Mouse (Mus musculus) thymus, postnatal 4 days (tissue): ENCODE results near the gene Cnn3.

ENCODE experiments used
- DNase-seq: peaks from one replicate; pipeline ENCODE4 v3.0.0; 2021

The Cnn3 gene

DNA sequence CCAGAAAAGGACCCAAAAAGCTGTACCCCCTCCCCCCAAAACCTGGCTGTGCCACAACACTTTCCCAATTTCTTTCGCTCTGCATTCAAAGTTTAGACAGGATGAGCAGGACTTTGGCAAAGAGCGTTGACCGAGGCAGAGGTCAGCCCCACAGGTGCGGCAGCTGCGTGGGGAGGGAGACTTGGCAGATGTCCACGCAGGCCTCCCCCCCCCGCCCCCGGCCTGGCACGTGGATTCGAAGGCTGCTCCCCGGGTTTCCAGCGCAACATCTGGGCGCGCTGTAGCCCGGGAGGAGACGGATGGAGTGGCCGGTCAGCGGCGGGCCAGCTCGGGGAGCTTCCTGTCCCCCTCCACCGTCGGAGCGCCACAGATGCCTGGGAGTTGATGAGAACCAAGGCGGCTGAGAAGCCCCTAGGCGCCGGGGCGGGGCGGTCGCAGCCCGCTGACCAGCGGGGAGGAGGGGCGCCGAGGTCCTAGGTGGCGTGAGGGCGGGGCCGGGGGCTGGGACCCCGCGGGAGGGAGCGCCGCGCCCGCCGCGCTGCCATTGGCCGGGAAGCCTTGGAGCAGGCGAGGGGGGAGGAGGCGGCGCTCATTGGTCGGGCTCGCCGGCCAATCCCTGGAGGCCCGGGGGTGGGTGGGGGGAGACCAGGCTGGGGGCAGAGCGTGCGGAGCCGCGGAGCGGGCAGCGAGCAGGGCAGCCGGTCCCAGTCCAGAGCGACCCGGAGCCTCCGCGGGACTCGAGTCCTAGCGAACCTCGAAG, at the start of gene Cnn3:
Cnn3 (plus strand) TSS at position 637 of the 760 bp plus-strand sequence.
- DNase-seq, result peak; percentile 89

DNA sequence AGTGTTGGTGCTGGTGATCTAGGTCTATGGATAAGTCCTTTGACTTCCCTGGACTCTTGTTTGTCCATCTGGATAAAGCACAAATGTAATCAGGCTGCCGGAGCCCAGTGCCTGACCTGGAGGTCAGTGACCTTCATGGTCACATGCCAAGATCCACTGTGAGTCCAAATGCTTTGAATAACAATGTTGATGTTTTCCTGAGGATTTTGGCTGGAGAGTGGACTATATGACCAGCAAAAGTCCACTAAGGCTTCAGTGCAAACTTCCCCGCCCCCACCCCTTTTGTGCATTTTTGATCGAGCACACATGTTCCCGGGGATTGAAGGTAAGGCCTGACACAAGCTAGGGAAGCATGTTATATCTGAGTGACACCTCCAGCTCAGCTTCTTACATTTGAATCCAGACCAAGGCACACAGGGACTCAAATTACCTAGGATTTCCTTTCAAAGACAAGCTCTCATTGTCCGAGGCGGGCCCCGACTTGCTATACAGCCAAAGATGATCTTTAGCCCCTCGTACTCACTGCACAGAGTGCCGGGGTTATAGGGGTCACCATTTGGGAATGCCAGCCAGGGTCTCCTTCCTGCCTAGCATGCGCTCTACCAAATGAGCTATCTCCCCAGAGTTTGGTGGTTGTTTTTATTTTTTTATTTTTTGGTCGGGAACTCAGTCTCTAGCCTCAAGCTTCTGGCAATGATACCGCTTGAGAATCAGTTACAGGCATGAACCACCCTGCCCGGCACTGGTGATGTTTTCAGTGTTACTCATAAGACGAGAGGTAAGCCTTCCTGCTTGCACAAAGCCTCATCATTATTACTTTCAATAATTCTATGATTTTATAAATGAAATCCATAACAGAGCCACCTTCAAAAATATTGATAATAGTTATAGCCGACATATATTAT, 47.3 kb upstream of the Cnn3 start:
- no peak for DNase-seq

DNA sequence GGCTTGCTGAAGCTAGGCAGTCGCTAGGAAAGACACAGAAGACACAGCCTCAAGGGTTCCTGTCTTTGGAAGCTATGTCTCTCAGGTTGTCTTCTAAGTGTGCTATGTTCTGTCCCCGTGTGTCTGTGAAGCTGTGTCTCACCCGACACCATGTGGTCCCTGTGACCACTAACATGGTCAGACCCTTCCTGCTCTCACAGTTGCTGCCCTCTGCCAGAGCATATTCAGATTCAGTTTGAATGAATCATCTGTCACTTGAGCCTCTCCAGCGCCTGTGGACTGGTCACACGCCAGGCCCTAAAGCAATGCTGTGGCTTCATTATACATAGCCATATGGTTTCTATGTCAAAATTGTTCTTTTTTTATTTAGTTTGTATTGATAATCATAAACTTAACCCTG, 46.6 kb upstream of the Cnn3 start:
- no peak for DNase-seq

DNA sequence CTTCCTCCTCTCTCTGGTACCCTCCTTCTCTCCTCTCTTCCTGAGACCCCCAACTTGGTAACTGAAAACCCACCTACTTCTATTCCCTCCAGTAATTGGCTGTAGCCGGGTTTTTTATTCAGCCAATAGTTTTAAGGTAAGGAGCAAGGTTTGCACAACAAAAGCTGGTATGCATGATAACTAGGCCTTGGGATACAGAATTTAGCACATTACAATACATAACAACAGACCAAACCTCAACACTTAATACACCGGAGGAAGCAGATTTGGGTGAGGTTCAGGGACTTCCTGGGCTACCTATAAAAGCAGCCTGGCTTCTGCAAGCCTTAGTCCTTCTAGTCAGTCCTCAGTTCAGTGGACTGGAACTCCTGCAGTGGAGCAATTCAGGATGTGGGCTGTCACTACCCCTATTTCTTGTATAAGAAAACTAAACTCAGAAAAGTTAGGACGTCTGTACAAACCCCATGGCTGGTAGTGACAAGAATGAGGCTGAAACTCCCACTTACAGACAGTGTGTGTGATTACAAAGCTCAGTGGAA, 38.8 kb upstream of the Cnn3 start:
- DNase-seq, result no peak

DNA sequence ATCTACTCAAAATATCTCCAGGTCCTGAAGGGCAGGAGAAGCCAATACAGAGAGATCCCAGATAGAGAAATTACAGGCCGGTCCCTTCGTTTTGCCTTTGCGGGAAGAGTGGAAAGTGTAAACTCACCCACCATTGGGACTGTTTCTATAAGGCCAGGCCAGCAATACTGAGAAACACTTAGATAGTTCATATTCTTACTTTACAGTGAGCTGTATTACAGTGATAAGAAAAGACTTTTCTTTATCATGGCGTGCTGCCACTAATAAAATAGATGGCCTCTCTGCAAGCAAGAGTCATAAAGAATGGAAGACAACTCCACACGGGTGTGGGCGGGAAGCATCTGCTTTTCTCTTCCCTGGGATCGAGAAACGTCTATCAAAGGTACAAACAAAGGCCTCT, 36.9 kb upstream of the Cnn3 start:
- no peak for DNase-seq

DNA sequence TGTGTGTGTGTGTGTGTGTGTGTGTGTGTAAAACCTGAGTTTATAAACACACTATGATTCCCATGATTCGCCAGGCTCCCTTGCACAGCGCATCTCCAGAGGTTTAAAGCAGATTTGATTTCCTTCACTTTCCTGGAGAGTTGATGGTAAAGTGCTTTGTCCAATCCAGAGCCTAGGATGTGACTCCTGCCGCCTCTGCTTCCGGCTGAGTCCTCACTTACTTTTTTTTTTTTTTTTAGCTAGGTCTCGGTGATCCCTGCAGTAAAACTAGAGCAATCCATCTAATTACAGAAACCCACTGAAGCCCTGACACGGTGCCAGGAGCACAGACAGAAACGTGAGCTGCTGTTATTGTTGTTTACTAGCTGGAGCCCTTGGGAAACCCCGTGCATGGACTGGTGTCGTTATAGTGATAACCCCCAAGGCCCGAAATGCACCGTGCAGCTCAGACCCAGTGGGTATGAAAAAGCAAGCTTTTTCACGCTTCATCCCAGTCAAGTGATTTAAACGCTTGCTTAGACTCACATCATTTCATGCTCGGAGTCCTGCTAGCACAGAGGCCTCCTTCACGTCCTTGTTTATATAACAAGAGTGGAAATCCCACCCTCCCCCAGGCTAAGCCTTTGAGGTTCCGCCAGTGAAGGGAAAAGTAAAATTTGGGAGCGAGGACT, 36.3 kb upstream of the Cnn3 start:
- DNase-seq, result no peak

DNA sequence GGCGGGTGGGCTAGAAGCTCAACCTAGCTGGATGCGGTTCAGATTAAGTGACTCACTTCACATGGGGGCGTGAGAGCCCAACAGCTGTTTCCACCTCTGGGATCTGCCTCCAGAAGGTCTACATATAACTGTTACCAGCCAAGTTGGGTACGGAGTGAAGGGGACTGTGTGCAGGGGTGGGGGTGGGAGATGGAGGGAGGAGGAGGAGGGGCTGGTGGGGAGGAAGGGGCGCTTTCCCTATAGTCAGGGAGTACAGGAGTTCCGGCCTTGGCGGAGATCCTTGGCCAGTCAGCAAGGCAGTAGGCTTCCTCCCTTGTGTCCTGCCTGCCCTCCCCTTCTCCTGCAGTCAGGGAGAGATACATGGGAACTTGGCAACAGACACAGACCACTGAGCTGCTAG, 35.6 kb upstream of the Cnn3 start:
- no peak for DNase-seq

DNA sequence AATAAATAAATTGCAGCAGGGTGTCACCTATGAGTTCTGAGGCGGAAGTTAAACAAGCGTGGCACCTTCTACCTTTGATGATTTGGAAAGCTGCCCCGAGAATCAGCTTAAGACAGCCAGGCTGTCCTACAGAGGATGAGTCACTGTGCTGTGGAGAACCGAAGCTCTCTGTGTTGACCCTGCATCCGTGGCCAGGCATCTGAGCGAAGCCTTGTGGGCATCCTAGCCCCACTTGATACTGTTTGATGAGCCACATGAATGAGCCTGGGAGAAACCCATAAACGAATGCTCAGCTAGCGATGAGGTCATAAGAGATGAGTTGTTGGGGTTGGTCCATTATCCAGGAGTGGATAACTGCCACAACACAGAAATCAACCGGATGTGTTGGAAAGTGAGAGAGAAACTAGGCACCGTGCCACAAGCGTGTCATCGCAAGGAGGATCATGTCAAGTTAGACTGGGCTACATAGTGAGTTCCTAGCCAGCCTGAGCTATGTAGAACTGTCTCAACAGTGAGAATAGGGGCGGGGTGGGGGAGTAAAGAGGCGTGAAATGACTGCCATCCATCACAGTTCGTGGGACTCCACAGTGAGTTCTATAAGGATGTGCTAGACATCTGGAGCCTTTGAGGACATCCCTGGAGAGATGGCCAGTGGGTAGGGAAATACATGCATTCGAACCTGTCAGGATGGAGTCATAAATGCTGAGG, 30.6 kb upstream of the Cnn3 start:
- DNase-seq, result no peak

DNA sequence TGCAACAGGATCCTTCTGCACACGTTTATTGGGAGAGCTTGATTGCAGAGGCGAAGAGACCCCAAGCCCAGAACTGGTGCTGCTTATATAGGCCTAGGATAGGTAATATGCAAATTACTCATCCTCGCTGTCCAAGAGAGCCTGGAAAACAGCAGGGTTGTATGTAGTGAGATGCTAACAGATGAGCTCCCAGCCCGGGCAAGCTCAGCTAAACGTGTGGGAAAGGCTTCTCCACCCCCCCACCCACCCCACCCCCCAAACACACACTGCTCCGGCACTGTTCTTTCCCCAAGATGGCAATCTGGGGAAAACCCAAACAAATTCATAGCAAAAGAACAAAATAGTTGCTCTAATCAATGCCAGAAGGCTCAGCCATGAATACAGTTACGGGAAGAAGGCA, 29.7 kb upstream of the Cnn3 start:
- DNase-seq, result no peak

DNA sequence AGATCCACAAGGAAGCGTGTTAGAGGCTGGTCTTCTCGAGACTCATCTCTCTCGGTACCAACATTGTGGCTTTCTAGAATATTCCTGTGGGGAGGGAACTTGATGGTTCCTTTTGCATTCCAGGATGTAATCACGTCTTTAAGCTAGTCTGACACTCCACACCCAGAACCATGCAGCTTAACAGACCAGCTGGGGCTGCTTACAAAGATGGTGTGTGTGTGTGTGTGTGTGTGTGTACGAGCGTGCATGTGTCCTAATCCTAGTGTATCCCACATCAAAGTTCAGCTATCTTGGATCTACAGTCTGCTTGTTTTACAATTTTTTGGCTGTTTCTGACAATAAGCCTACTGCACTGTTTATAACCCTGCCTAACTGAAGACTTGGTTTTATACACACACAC, 29.3 kb upstream of the Cnn3 start:
- no peak for DNase-seq

DNA sequence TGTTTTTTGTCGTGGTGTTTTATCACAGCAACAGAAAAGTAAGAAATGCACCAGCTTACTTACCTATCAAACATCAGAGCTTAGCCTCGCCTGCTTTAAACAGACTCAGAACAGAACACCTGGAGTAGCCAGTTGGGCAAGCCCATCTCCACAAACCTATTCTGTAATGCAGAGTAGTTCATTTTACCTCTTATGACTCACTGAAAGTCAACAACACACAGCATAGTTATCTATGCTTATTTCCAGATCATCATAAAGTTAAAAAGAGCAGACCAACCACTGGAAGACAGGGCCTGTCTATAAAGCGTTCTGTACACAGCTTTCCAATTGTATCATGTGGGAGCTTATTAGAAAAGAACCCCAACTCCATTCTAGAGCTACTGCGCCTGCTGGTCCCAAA, 24.9 kb upstream of the Cnn3 start:
- no peak for DNase-seq

DNA sequence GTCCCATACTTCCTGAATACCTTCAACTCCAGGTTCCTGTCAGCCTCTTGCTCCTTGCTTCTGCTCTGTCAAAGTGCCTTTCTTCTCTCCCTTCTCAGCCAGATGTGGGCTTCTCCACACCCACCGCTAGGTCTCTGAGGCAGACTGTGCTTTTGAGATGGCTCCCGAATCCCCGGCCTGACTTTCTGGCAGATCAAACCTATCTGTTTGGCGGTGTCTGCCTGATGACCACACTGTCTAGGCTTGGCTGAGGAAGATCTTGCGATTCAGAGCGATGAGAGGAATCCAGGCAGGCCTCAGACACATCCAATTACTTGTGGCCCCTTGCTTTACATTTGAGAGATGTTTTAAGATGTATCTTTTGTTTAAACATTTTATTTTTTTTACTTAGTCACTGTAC, 24.2 kb upstream of the Cnn3 start:
- DNase-seq, result no peak

DNA sequence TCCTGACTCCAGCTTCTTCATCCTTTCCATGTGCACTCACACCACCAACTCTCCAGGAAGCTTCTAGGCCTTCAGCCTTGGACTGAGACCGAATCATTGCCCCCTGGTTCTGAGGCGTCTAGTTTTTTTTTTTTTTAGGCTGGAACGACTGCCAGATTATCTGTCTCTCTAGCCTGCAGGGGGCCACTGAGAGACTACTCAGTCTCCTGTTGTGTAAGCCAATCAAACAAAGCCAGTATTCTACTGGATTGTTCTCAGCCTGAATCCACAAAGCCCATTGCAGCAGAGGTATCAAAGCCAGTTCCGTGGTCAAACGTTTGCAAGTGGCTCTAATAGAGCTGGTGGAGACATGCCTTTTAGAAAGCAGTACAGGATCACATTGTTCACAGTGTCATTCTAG, 22.8 kb upstream of the Cnn3 start:
- no peak for DNase-seq

DNA sequence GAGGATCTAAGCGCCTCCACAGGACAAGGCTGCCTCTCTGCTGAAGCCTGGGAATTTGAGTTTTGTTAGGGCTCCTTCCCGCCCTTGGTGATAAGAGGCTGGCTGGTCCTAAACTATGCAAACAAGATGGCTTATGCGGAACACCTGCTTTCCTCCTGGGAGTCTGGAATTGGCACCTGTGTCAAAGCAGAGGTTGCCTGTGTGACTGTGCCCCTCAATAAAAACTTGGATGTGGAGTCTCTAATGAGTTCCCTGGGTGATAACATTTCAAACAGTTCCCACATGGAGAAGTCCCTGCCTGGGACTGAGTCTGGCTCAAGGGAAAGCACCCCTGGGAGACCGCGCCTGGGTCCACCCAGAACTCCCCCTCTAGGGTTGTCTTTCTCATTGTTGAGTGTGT, 21.2 kb upstream of the Cnn3 start:
- no peak for DNase-seq

DNA sequence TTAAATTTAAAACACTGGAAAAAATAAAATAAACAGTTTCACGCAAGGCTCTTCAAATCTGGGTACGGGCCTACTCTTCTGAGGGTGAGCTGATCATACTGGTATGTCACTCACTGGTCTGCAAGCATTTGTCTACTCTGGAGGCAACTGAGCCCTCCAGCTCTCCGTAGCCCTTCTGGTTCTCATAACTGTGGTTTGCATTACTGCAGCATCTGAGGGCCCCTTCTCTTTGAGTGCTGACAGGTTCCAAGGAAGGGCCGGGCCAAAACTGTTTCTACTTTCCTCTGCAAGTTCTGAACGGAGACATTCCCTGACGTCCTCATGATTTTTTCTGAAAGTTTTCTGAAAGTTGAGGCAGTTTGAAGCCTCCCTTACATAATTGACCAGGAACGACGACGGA, 18.9 kb upstream of the Cnn3 start:
- DNase-seq, result no peak

DNA sequence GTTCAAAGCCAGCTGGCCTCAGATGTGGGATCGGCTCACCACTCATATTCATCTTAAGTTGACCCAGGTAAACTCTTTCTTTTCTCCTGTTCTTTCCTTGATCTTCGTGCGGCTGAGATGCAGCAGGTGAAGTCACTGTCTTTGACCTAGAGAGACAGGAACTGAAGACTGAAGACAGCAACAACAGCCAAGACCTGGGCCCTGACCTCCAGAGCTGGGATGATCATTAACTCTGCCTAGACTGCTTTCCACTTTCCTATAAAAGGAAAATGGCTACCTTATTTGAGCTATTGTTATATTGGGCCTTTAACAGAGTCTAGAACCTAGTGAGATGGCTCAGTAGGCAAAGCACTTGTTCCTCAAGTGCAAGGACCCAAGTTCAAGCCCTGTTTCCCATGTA, 17.9 kb upstream of the Cnn3 start:
- DNase-seq, result no peak

DNA sequence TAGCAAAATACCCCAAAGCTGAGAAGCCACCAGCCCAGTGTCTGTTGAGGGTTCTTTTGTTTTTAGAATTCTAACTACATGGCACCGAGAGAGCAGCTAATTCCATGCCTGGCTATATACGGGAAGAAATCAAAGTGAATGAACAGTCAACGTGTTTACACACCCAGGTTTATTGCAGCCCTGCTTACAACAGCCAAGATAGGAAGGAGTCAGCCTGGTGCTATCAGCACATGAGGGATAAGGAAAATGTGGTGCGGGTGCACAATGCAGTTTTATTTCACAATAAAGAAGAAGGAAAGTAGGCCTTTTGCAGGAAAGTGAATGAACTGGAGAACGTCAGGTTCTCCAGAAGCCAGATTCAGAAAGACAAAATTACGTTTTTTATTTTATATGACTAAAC, 14.8 kb upstream of the Cnn3 start:
- DNase-seq, result no peak

DNA sequence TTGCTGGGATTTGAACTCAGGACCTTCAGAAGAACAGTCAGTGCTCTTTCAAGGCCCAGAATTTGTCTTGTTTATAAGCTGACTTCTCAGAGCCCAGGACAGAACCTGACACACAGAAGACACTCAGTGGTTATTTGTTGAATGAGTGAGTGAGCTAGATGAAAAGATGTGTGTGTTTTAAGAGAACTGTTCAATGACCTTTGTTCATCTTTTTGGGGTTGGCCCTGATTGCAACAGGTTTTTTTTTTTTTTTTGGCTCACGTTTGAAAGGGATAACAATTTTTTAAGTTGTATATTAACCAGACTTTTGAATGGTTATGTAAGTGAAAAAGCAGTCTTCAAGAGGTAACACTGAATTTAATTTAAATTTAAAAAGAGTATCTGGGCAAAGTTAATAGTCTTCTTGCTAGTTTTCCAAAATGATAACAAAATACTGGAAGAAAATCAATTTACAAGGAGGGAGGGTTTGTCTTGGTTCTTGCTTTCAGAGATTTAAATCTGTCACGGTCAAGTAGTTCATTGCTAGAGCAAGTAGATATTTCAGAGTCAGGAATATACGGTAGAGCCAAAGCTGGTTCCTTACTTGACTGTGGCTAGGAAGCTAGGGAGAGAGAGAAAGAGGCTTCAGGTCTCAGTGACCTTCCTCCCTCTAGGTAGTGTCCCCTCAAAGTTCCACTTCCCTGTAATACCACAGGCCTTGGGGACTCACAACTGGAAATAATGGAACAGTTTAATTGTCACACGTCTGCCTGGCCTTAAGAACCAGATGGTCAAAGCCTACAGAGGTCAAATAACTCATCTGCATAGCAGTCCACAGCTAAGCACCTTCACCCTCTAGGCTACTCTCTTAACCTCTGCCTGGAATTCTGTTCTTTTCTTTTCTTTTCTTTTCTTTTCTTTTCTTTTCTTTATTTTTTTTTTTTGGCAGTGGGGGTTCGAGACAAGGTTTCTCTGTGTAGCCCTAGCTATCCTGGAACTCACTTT, 9.8 kb upstream of the Cnn3 start:
- DNase-seq, result no peak

DNA sequence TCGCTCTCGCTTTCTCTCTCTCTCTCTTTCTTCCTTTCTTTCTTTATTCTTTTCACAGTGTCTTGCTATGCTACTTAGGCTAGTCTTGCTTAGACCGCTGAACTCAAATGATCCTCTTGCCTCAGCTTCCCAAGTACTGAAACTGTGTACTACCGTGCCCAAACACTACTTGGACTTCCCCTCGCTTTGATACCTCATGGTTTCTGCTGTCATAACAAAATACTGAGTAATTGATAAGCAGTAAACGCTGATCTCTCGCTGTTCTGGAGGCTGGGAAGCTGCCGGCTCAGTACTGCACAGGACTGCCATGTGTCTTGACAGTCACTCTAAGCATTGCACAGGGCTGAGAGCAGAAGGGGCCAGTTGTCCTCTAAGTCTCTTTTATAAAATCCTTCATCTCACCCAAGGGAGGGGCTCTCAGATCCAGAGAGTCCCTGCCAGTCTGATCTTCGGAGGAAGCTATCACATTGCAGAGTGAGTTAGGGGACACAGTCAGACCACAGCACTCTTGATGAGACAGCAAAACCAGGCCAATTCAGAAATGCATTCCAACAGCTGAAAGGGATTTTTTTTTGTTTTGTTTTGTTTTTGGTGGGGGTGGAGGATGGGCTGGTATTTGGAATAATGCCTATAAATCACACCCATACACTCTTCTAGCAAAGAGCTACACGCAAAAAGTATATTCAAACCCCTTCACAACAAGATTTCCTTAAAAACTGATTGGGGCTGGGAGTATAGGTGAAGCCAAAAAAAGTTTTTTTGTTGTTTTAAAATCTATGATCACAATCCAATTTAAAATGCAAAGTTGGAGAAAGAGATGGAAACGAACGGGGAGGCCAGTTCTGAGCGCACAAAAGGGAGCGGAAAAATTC, 8.7 kb upstream of the Cnn3 start:
- DNase-seq, result no peak

DNA sequence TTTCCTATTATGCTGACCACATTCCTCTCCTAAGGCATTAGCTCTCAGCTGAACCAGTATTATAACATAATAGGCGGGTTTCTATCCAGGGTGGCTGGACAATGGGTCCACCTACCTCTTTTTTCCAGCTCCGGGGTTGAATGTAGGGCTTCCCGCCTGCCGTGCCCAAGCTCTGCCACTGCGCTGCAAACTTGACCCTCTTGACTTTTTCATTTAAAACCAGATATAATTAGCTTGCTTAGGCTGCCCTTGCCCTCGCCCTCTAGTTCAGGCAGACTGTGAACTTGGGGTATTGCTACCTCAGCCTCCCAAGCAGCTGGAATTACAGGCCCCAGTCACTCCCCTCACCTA, 8.1 kb upstream of the Cnn3 start:
- DNase-seq, result no peak
